Mouse (Mus musculus): ENCODE measurements around the gene Nckap5. TPM values are rescaled to one million over a fixed set of nuclear protein-coding genes. Genes with fewer than 3 reads are reported as not detected.

Nckap5 gene
- polyA plus RNA-seq, 1 experiment from 2014 or later, result 17.7 TPM

DNA sequence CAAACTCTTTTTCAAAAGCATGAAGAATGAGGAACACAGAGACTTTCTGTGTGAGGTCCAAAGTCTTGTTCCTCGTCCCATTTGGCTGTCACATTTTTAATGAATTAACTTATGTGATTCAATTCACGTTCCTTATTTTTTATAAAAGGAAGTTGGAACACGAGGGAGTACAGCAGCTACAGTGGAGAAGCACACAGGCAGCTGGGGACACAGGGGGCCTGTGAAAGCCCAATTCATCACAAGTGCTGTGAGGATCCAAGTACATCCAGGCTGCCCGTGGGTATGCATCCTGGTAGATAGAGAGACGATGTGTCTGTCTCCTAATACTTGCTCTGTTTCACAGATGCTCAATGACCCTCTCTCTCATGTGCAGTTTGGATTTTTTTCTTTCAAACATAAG is 576.2 kb downstream of the Nckap5 start:
- no peak overlapping the region for H3K27ac ChIP-seq
- ATAC-seq, result no peak
- no peaks in the 10 kb centered on the region for H3K36me3 ChIP-seq
- H3K27me3 ChIP-seq, result no peaks in the 10 kb centered on the region
- no peak overlapping the region for H3K9ac ChIP-seq (replicated peaks)
- no peaks in the 10 kb centered on the region for H3K9me3 ChIP-seq
- no peaks in the 10 kb centered on the region for H3K4me1 ChIP-seq (replicated peaks)
- WGBS, result 82% methylated on average over 5 of the region's 5 CpGs
- no peak overlapping the region for H3K4me2 ChIP-seq (replicated peaks)
- no peak overlapping the region for H3K4me3 ChIP-seq (replicated peaks)

GRCm38 (mm10) chr1:126253934-126254333 is 576.7 kb downstream of the Nckap5 start:
- 95% methylated on average over 7 of the region's 7 CpGs for WGBS
- no peak overlapping the region for H3K27ac ChIP-seq
- no peaks in the 10 kb centered on the region for H3K27me3 ChIP-seq
- H3K4me2 ChIP-seq (replicated peaks), result no peak overlapping the region
- no peaks in the 10 kb centered on the region for H3K9me3 ChIP-seq
- no peak overlapping the region for H3K4me3 ChIP-seq (replicated peaks)
- no peak overlapping the region for H3K9ac ChIP-seq (replicated peaks)
- no peak for ATAC-seq
- H3K4me1 ChIP-seq (replicated peaks), result no peaks in the 10 kb centered on the region
- H3K36me3 ChIP-seq, result no peaks in the 10 kb centered on the region

GRCm38 (mm10) chr1:126233196-126233595 is 597.4 kb downstream of the Nckap5 start:
- no peaks in the 10 kb centered on the region for H3K36me3 ChIP-seq
- H3K27ac ChIP-seq, result no peak overlapping the region
- H3K27me3 ChIP-seq, result no peaks in the 10 kb centered on the region
- 85% methylated on average over 4 of the region's 4 CpGs for WGBS
- no peak overlapping the region for H3K4me2 ChIP-seq (replicated peaks)
- H3K4me3 ChIP-seq (replicated peaks), result no peak overlapping the region
- ATAC-seq, result no peak
- no peak overlapping the region for H3K9ac ChIP-seq (replicated peaks)
- no peaks in the 10 kb centered on the region for H3K4me1 ChIP-seq (replicated peaks)
- H3K9me3 ChIP-seq, result no peaks in the 10 kb centered on the region

GRCm38 (mm10) chr1:126231199-126231598 is 599.4 kb downstream of the Nckap5 start:
- H3K36me3 ChIP-seq, result no peaks in the 10 kb centered on the region
- peaks cover 4% of the 10 kb centered on the region for H3K9me3 ChIP-seq
- no peaks in the 10 kb centered on the region for H3K27me3 ChIP-seq
- H3K4me3 ChIP-seq (replicated peaks), result no peak overlapping the region
- H3K9ac ChIP-seq (replicated peaks), result no peak overlapping the region
- H3K4me2 ChIP-seq (replicated peaks), result no peak overlapping the region
- 76% methylated on average over 9 of the region's 9 CpGs for WGBS
- H3K4me1 ChIP-seq (replicated peaks), result no peaks in the 10 kb centered on the region
- no peak overlapping the region for H3K27ac ChIP-seq
- no peak for ATAC-seq

- H3K9ac ChIP-seq (replicated peaks), result no peak overlapping the region
- no peak overlapping the region for H3K4me3 ChIP-seq (replicated peaks)
- H3K9me3 ChIP-seq, result no peaks in the 10 kb centered on the region
- WGBS, result 89% methylated on average over 6 of the region's 6 CpGs
- no peak overlapping the region for H3K27ac ChIP-seq
- no peaks in the 10 kb centered on the region for H3K36me3 ChIP-seq
- no peak for ATAC-seq
- H3K4me1 ChIP-seq (replicated peaks), result no peaks in the 10 kb centered on the region
- no peak overlapping the region for H3K4me2 ChIP-seq (replicated peaks)
- H3K27me3 ChIP-seq, result no peaks in the 10 kb centered on the region
These were observed 620.4 kb downstream of the Nckap5 start for GRCm38 (mm10) chr1:126210212-126210611.

DNA sequence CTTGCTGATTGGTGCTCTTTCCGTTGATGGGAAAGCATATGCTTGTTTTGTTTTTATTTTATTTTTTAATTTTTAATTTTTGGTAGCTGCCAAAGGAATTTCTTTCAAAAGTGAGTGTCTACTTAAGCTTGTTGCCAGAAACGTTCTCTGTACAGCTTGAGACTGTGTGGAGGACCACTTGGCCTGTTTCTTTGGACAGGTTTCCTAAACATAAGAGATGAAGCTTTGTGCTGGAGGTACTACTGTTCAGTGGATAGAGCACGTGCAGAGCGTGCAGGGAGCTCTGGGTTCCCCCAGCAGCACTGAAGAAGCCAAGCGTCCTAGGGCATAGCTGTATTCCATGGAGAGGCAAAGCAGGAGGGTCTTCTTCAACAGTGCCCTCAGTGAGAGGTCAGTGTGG is 620.9 kb downstream of the Nckap5 start:
- Histone ChIP-seq H3K27ac (no peak overlapping the region), H3K4me3 (replicated peaks) (no peak overlapping the region), H3K27me3 (no peaks in the 10 kb centered on the region), H3K4me1 (replicated peaks) (no peaks in the 10 kb centered on the region), H3K9me3 (no peaks in the 10 kb centered on the region), H3K36me3 (no peaks in the 10 kb centered on the region), H3K4me2 (replicated peaks) (no peak overlapping the region), H3K9ac (replicated peaks) (no peak overlapping the region)
- no peak for ATAC-seq
- WGBS, result 93% methylated on average over 5 of the region's 5 CpGs

GRCm38 (mm10) chr1:126209131-126209530 is 621.5 kb downstream of the Nckap5 start:
- no peaks in the 10 kb centered on the region for H3K9me3 ChIP-seq
- no peak overlapping the region for H3K27ac ChIP-seq
- no peak overlapping the region for H3K4me2 ChIP-seq (replicated peaks)
- no peaks in the 10 kb centered on the region for H3K4me1 ChIP-seq (replicated peaks)
- H3K27me3 ChIP-seq, result no peaks in the 10 kb centered on the region
- H3K4me3 ChIP-seq (replicated peaks), result no peak overlapping the region
- WGBS, result 81% methylated on average over 7 of the region's 7 CpGs
- no peaks in the 10 kb centered on the region for H3K36me3 ChIP-seq
- H3K9ac ChIP-seq (replicated peaks), result no peak overlapping the region
- no peak for ATAC-seq

GRCm38 (mm10) chr1:126196937-126197336 is 633.7 kb downstream of the Nckap5 start:
- no peak overlapping the region for H3K4me3 ChIP-seq (replicated peaks)
- H3K4me2 ChIP-seq (replicated peaks), result no peak overlapping the region
- no peaks in the 10 kb centered on the region for H3K9me3 ChIP-seq
- ATAC-seq, result no peak
- no peaks in the 10 kb centered on the region for H3K27me3 ChIP-seq
- H3K9ac ChIP-seq (replicated peaks), result no peak overlapping the region
- H3K36me3 ChIP-seq, result no peaks in the 10 kb centered on the region
- H3K27ac ChIP-seq, result no peak overlapping the region
- H3K4me1 ChIP-seq (replicated peaks), result peaks cover 4% of the 10 kb centered on the region; the same call in 1 of the 2 replicates

DNA sequence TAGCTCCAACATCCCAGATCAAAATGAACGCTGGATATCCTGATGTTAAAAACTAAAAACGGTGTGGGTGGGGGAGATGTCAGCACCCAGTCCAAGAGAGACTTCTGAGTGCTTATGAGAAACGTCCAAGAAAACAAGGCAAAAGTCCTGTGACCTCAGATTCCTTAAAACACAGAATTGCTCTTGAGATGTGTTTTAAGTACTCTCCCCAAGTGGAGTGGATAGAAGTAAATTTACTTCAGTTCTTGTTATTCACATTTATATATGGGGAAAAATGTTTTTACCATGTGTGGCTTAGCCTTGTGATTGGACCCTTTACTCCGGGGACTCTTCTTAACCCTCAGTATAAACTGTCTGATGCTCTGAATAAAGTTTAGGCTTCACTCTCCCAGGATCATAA is 640.2 kb downstream of the Nckap5 start:
- WGBS, result 89% methylated on average over 4 of the region's 4 CpGs

GRCm38 (mm10) chr1:126183751-126184150 is 646.8 kb downstream of the Nckap5 start:
- no peak for ATAC-seq
- H3K9ac ChIP-seq (replicated peaks), result no peak overlapping the region
- no peak overlapping the region for H3K4me2 ChIP-seq (replicated peaks)
- 88% methylated on average over 7 of the region's 7 CpGs for WGBS
- no peak overlapping the region for H3K4me3 ChIP-seq (replicated peaks)
- H3K27ac ChIP-seq, result no peak overlapping the region
- H3K27me3 ChIP-seq, result no peaks in the 10 kb centered on the region
- H3K4me1 ChIP-seq (replicated peaks), result no peaks in the 10 kb centered on the region
- no peaks in the 10 kb centered on the region for H3K36me3 ChIP-seq
- no peaks in the 10 kb centered on the region for H3K9me3 ChIP-seq

More for the DNA sequence above, 640.2 kb downstream of the Nckap5 start:
- H3K4me2 ChIP-seq (replicated peaks), result no peak overlapping the region
- no peak overlapping the region for H3K9ac ChIP-seq (replicated peaks)
- no peaks in the 10 kb centered on the region for H3K27me3 ChIP-seq
- ATAC-seq, result no peak
- no peaks in the 10 kb centered on the region for H3K36me3 ChIP-seq
- no peaks in the 10 kb centered on the region for H3K9me3 ChIP-seq
- no peak overlapping the region for H3K4me3 ChIP-seq (replicated peaks)
- no peaks in the 10 kb centered on the region for H3K4me1 ChIP-seq (replicated peaks)
- H3K27ac ChIP-seq, result no peak overlapping the region

DNA sequence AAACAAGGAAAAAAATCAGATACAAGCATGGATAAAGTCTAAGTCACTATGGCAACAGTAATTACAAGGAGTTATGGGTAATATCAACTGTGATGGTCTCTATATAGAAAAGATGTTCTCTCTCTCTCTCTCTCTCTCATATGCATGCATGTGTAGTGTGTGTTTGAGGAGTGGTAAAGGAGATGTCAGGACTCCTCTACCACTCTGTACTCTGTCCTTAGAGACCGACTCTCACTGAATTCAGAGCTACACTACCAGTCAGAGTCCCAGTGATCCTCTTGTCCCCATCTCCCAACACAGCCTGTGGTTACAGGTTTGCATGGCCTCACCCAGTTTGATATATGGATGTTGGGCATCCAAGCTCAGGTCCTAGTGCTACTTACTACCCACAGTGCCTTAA is 662.0 kb downstream of the Nckap5 start:
- Histone ChIP-seq H3K9ac (replicated peaks) (no peak overlapping the region), H3K9me3 (no peaks in the 10 kb centered on the region), H3K4me2 (replicated peaks) (no peak overlapping the region), H3K36me3 (no peaks in the 10 kb centered on the region), H3K27me3 (no peaks in the 10 kb centered on the region), H3K27ac (no peak overlapping the region), H3K4me1 (replicated peaks) (peaks cover 21% of the 10 kb centered on the region), H3K4me3 (replicated peaks) (no peak overlapping the region)
- WGBS, result 31% methylated on average over 1 of the region's 1 CpGs
- peak; percentile 65 for ATAC-seq

GRCm38 (mm10) chr1:126168131-126168530 is 662.5 kb downstream of the Nckap5 start:
- peaks cover 21% of the 10 kb centered on the region for H3K4me1 ChIP-seq (replicated peaks)
- no peaks in the 10 kb centered on the region for H3K36me3 ChIP-seq
- H3K27me3 ChIP-seq, result no peaks in the 10 kb centered on the region
- H3K27ac ChIP-seq, result peak overlapping the region; percentile 49; the same call in 1 of the 2 replicates
- no peaks in the 10 kb centered on the region for H3K9me3 ChIP-seq
- H3K4me3 ChIP-seq (replicated peaks), result no peak overlapping the region
- 13% methylated on average over 2 of the region's 2 CpGs for WGBS
- ATAC-seq, result peak; percentile 77
- H3K4me2 ChIP-seq (replicated peaks), result no peak overlapping the region
- H3K9ac ChIP-seq (replicated peaks), result no peak overlapping the region

DNA sequence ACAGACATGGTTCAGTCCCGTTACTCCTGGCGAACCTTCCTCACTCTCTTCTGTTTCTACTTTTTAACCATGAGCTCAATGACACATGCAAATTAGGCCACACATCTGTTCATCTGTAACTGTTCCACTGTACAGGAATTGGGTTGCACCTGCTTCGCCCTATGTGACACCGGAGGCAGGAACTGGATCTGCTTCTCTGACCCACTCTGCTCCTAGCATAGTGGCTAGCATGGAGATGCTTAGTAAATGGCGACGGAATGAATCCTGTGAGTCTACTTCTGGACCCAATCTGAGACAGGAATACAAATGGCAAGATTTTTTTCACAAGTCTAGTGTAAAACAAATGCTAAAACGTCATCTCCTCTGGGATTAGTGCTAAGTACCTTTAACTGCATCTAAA is 663.1 kb downstream of the Nckap5 start:
- Histone ChIP-seq H3K9ac (replicated peaks) (no peak overlapping the region), H3K4me2 (replicated peaks) (no peak overlapping the region), H3K27me3 (no peaks in the 10 kb centered on the region), H3K9me3 (no peaks in the 10 kb centered on the region), H3K4me3 (replicated peaks) (no peak overlapping the region), H3K27ac (peak overlapping the region; percentile 49; the same call in 1 of the 2 replicates), H3K4me1 (replicated peaks) (peaks cover 21% of the 10 kb centered on the region), H3K36me3 (no peaks in the 10 kb centered on the region)
- 42% methylated on average over 7 of the region's 7 CpGs for WGBS
- ATAC-seq, result no peak
